Mouse (Mus musculus) limb, embryonic 12.5 days (tissue): Measurements from ENCODE around the gene Ksr1. TPM values are rescaled to one million over a fixed set of nuclear protein-coding genes. Genes with fewer than 3 reads are reported as not detected.
A peak's percentile ranks its signal among the peaks of the same experiment; 100 is the strongest.

Experiments used
- ATAC-seq: fragments of 200-750 bp; cut with Nextera tagmentation; 2 replicates; pipeline ENCODE4 v1.8.0; 2017; ENCODE audit warnings: low read depth, moderate TSS enrichment; ENCODE audit not compliant: insufficient number of reproducible peaks, insufficient read depth, low FRiP score, low TSS enrichment
- H3K27ac ChIP-seq: fragments of 300-500 bp; sonication (generic); 2 replicates; pipeline ENCODE4 v1.5.1; 2016; ENCODE audit warnings: mild to moderate bottlenecking, moderate library complexity
- H3K27me3 ChIP-seq: fragments of 300-500 bp; sonication (generic); 2 replicates; pipeline ENCODE4 v1.6.1; 2016; ENCODE audit warnings: mild to moderate bottlenecking, moderate library complexity
- H3K36me3 ChIP-seq: fragments of 300-500 bp; sonication (generic); 2 replicates; pipeline ENCODE4 v1.6.1; 2016; ENCODE audit warnings: mild to moderate bottlenecking, moderate library complexity
- H3K4me1 ChIP-seq: fragments of 300-500 bp; sonication (generic); replicated peaks from 2 replicates; pipeline ENCODE4 v1.6.1; 2016
- H3K4me2 ChIP-seq: fragments of 300-500 bp; sonication (generic); 2 replicates; pipeline ENCODE4 v1.6.1; 2016; ENCODE audit warnings: mild to moderate bottlenecking, moderate library complexity
- H3K4me3 ChIP-seq: fragments of 300-500 bp; sonication (generic); replicated peaks from 2 replicates; pipeline ENCODE4 v1.5.1; 2016; ENCODE audit warnings: mild to moderate bottlenecking
- H3K9ac ChIP-seq: fragments of 300-500 bp; sonication (generic); replicated peaks from 2 replicates; pipeline ENCODE4 v1.6.1; 2016; ENCODE audit warnings: mild to moderate bottlenecking, moderate library complexity
- H3K9me3 ChIP-seq: fragments of 300-500 bp; sonication (generic); 2 replicates; pipeline ENCODE4 v1.6.1; 2016; ENCODE audit warnings: mild to moderate bottlenecking, moderate library complexity
- WGBS: fragments of 180-500 bp; shearing (Covaris S2); methylation state at CpG from one replicate; pipeline ENCODE4 v1.1.7; 2016; 5-methylcytosine and 5-hydroxymethylcytosine counted together
- polyA plus RNA-seq: library from polyadenylated mRNA; unstranded; fragments of >200 nt; fragmentation: Nextera tagmentation; extraction: Ambion mirVana; gene quantifications from 2 replicates; pipeline ENCODE4 v1.2.1, GENCODE M21; 2016

The Ksr1 gene
- polyA plus RNA-seq, 1 experiment from 2014 or later, result 4.3 TPM

GRCm38 (mm10) chr11:79037555-79037954 lies 108.7 kb downstream of the Ksr1 start:
- no peak for ATAC-seq
- no peak overlapping the region for H3K9ac ChIP-seq
- H3K27me3 ChIP-seq, result peaks cover 3% of the 10 kb centered on the region; the same call in 1 of the 2 replicates
- peaks cover 30% of the 10 kb centered on the region; the same call in 1 of the 2 replicates for H3K36me3 ChIP-seq
- H3K4me1 ChIP-seq, result peaks cover 8% of the 10 kb centered on the region; the same call in 1 of the 2 replicates
- no peak overlapping the region for H3K4me3 ChIP-seq
- no peaks in the 10 kb centered on the region for H3K9me3 ChIP-seq
- no peak overlapping the region for H3K27ac ChIP-seq
- 79% methylated on average over 12 of the region's 12 CpGs for WGBS
- no peak overlapping the region for H3K4me2 ChIP-seq

- H3K4me1 ChIP-seq, result peaks cover 8% of the 10 kb centered on the region; the same call in 1 of the 2 replicates
- H3K27ac ChIP-seq, result no peak overlapping the region
- 88% methylated on average over 13 of the region's 13 CpGs for WGBS
- no peak overlapping the region for H3K4me3 ChIP-seq
- peaks cover 17% of the 10 kb centered on the region; the same call in 1 of the 2 replicates for H3K36me3 ChIP-seq
- no peak overlapping the region for H3K4me2 ChIP-seq
- peaks cover 3% of the 10 kb centered on the region; the same call in 1 of the 2 replicates for H3K27me3 ChIP-seq
- H3K9ac ChIP-seq, result no peak overlapping the region
- no peaks in the 10 kb centered on the region for H3K9me3 ChIP-seq
- ATAC-seq, result no peak
Measured at GRCm38 (mm10) chr11:79036324-79036723, 109.9 kb downstream of the Ksr1 start.

DNA sequence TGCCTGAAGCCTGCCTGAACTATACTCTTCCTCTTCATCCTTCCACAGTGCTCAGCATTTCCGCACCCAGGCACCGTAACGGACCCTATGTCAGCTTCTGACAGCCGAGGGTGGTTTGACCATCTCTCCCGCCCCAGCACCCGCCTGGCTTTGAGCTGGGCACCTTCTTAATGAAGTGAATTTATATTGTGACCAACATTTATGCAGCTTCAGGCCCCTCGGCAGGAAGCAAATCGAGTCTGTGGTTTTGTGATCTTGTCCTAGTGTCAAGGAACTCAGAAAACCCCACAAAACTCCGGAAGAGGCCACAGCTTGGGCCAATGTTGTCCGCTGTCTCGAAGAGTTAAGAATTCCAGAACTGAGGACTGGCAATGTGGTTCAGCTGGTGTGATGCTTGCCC lies 112.6 kb downstream of the Ksr1 start:
- Histone ChIP-seq H3K9me3 (no peaks in the 10 kb centered on the region), H3K27ac (no peak overlapping the region), H3K4me3 (no peak overlapping the region), H3K4me1 (peaks cover 11% of the 10 kb centered on the region; the same call in 1 of the 2 replicates), H3K27me3 (peaks cover 3% of the 10 kb centered on the region; the same call in 1 of the 2 replicates), H3K4me2 (no peak overlapping the region), H3K36me3 (0 out of 2 replicates have a peak, but pooled peaks cover 5% of the 10 kb centered on the region), H3K9ac (no peak overlapping the region)
- WGBS, result 85% methylated on average over 11 of the region's 11 CpGs
- ATAC-seq, result no peak

GRCm38 (mm10) chr11:79033021-79033420 lies 113.2 kb downstream of the Ksr1 start:
- Histone ChIP-seq H3K4me3 (no peak overlapping the region), H3K36me3 (peaks cover 5% of the 10 kb centered on the region; the same call in 1 of the 2 replicates), H3K9ac (no peak overlapping the region), H3K27me3 (peaks cover 3% of the 10 kb centered on the region; the same call in 1 of the 2 replicates), H3K4me1 (peaks cover 11% of the 10 kb centered on the region; the same call in 1 of the 2 replicates), H3K9me3 (no peaks in the 10 kb centered on the region), H3K4me2 (no peak overlapping the region), H3K27ac (no peak overlapping the region)
- no peak for ATAC-seq
- WGBS, result 78% methylated on average over 12 of the region's 12 CpGs

- WGBS, result 69% methylated on average over 5 of the region's 5 CpGs
- Histone ChIP-seq H3K4me2 (no peak overlapping the region), H3K27me3 (peaks cover 3% of the 10 kb centered on the region; the same call in 1 of the 2 replicates), H3K36me3 (peaks cover 14% of the 10 kb centered on the region), H3K4me1 (peaks cover 11% of the 10 kb centered on the region; the same call in 1 of the 2 replicates), H3K9ac (no peak overlapping the region), H3K9me3 (no peaks in the 10 kb centered on the region), H3K4me3 (no peak overlapping the region), H3K27ac (no peak overlapping the region)
- ATAC-seq, result no peak
Measured at GRCm38 (mm10) chr11:79031452-79031746, 114.8 kb downstream of the Ksr1 start.

- Histone ChIP-seq H3K4me3 (no peak overlapping the region), H3K9ac (no peak overlapping the region), H3K4me2 (no peak overlapping the region), H3K4me1 (peaks cover 11% of the 10 kb centered on the region; the same call in 1 of the 2 replicates), H3K27ac (no peak overlapping the region), H3K36me3 (peaks cover 9% of the 10 kb centered on the region), H3K9me3 (no peaks in the 10 kb centered on the region), H3K27me3 (peaks cover under 1% of the 10 kb centered on the region; the same call in 1 of the 2 replicates)
- 45% methylated on average over 19 of the region's 19 CpGs for WGBS
- ATAC-seq, result 0 out of 2 replicates have a peak, but pooled peaks have one; percentile 53
Measured at GRCm38 (mm10) chr11:79030570-79031451, 115.4 kb downstream of the Ksr1 start.

DNA sequence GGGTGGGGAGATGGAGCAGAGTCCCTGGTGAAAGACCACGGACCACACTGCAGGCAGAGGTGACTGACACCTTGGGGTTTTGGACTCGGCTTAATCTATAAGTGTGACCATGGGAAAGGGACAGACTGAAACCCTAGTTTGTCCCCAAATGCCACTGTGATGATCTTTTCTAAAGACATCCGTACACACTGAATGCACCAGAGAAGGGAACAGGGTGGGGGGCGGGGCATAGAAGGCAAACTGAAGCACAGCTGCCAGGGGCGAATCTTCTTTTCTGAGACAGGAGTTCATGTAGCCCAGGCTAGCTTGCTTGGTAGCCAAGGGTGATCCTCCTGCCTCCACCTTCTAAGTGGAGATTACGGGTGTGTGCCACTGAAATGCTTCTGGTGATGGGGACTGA lies 122.5 kb downstream of the Ksr1 start:
- Histone ChIP-seq H3K27me3 (no peaks in the 10 kb centered on the region), H3K36me3 (peaks cover 42% of the 10 kb centered on the region), H3K4me1 (peaks cover 17% of the 10 kb centered on the region), H3K4me2 (peak overlapping the region; percentile 48), H3K9me3 (no peaks in the 10 kb centered on the region), H3K9ac (0 out of 2 replicates have a peak overlapping the region, but pooled peaks have one; percentile 23), H3K4me3 (peak overlapping the region; percentile 13), H3K27ac (peak overlapping the region; percentile 72)
- WGBS, result 74% methylated on average over 6 of the region's 6 CpGs
- no peak for ATAC-seq

DNA sequence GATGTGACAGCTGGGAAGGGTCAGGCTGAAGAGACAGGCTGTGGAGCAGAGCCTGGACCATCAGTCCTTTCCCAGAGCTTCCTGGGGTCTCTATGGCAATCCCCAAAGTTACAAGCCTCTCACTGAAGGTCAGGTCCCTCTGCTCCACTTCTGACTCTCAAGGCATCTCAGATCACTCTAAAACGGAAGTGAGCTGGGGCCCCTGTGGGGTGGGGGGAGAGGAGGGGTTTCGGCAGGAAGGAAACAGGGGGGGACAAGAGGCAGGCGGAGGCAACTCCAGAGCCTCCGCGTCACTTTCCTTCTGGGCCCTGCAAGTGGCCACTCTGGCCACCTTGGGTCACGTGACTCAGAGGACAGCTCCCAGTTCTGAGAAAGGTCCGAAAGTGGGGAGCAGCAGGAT lies 122.9 kb downstream of the Ksr1 start:
- peak overlapping the region; percentile 72 for H3K27ac ChIP-seq
- H3K4me2 ChIP-seq, result peak overlapping the region; percentile 48
- peaks cover 17% of the 10 kb centered on the region for H3K4me1 ChIP-seq
- H3K27me3 ChIP-seq, result no peaks in the 10 kb centered on the region
- ATAC-seq, result no peak
- 0 out of 2 replicates have a peak overlapping the region, but pooled peaks have one; percentile 23 for H3K9ac ChIP-seq
- H3K4me3 ChIP-seq, result peak overlapping the region; percentile 13
- H3K36me3 ChIP-seq, result peaks cover 46% of the 10 kb centered on the region
- no peaks in the 10 kb centered on the region for H3K9me3 ChIP-seq
- 14% methylated on average over 7 of the region's 7 CpGs for WGBS

DNA sequence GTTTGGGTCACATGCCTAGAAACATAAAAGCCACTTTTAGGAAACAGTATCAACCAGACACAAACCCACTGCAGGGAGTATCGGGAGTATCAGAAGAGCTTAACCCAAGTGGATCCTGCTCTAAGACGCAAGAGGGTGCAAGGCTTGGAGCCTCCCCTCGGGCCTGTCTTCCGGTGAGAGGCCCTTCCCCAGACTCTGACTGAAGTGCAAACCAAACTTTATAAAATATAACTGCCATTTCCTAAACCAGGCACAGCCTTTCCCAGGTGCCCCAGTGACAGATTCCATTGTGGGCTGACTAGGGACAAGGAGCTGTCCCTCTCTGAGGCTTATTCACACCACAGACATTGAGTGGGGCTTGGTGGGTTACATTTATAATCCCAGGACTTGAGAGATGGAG lies 123.4 kb downstream of the Ksr1 start:
- peaks cover 17% of the 10 kb centered on the region for H3K4me1 ChIP-seq
- H3K9me3 ChIP-seq, result no peaks in the 10 kb centered on the region
- WGBS, result 70% methylated on average over 4 of the region's 4 CpGs
- no peak overlapping the region for H3K4me3 ChIP-seq
- no peak for ATAC-seq
- H3K9ac ChIP-seq, result peak overlapping the region; percentile 23; the same call in 1 of the 2 replicates
- peak overlapping the region; percentile 72 for H3K27ac ChIP-seq
- H3K4me2 ChIP-seq, result peak overlapping the region; percentile 48; the same call in 1 of the 2 replicates
- no peaks in the 10 kb centered on the region for H3K27me3 ChIP-seq
- peaks cover 51% of the 10 kb centered on the region for H3K36me3 ChIP-seq

GRCm38 (mm10) chr11:79020535-79021045 lies 125.6 kb downstream of the Ksr1 start:
- H3K4me3 ChIP-seq, result no peak overlapping the region

More at GRCm38 (mm10) chr11:79020535-79021045, 125.6 kb downstream of the Ksr1 start:
- H3K27me3 ChIP-seq, result no peaks in the 10 kb centered on the region
- peaks cover 23% of the 10 kb centered on the region for H3K4me1 ChIP-seq
- no peaks in the 10 kb centered on the region for H3K9me3 ChIP-seq
- ATAC-seq, result no peak
- H3K4me2 ChIP-seq, result no peak overlapping the region
- H3K9ac ChIP-seq, result no peak overlapping the region
- H3K36me3 ChIP-seq, result peaks cover 60% of the 10 kb centered on the region
- 0 out of 2 replicates have a peak overlapping the region, but pooled peaks have one; percentile 12 for H3K27ac ChIP-seq
- 77% methylated on average over 21 of the region's 21 CpGs for WGBS
